Mouse (Mus musculus) brown adipose tissue, adult 24 weeks (tissue): Measurements from ENCODE around the gene Stxbp5l. TPM values are rescaled to one million over a fixed set of nuclear protein-coding genes. Genes with fewer than 3 reads are reported as not detected.

Source experiments
- H3K27ac ChIP-seq: fragments of 200-500 bp; replicated peaks from 2 replicates; pipeline ENCODE4 v1.5.1; 2012; ENCODE audit warnings: low read depth, mild to moderate bottlenecking, low read length
- H3K4me1 ChIP-seq: fragments of 200-500 bp; 2 replicates; pipeline ENCODE4 v1.6.1; 2012; ENCODE audit warnings: low read length, mixed read lengths; ENCODE audit not compliant: control insufficient read depth, insufficient read depth, insufficient read length
- H3K4me3 ChIP-seq: fragments of 200-500 bp; 2 replicates; pipeline ENCODE4 v1.5.1; 2012; ENCODE audit warnings: low read depth, mild to moderate bottlenecking, low read length, moderate library complexity; ENCODE audit not compliant: insufficient read depth
- polyA plus RNA-seq: library from polyadenylated mRNA; stranded (reverse); fragments of >200 nt; gene quantifications from 2 replicates; pipeline ENCODE4 v1.2.4, GENCODE M21; 2012; ENCODE audit not compliant: missing spikeins, insufficient read depth, insufficient read length

Gene Stxbp5l
- polyA plus RNA-seq, 1 experiment, result not detected

GRCm38 (mm10) chr16:37094169-37094833 lies 290.5 kb downstream of the Stxbp5l start:
- H3K4me3 ChIP-seq, result no peak overlapping the region
- no peak overlapping the region for H3K27ac ChIP-seq
- H3K4me1 ChIP-seq, result no peaks in the 10 kb centered on the region

- Histone ChIP-seq H3K4me1 (no peaks in the 10 kb centered on the region), H3K4me3 (no peak overlapping the region), H3K27ac (no peak overlapping the region)
Measured at GRCm38 (mm10) chr16:37089648-37090047, 295.1 kb downstream of the Stxbp5l start.

GRCm38 (mm10) chr16:37072354-37072753 lies 312.4 kb downstream of the Stxbp5l start:
- Histone ChIP-seq H3K4me1 (no peaks in the 10 kb centered on the region), H3K27ac (no peak overlapping the region), H3K4me3 (no peak overlapping the region)

Other genes starting within 250 kb of the Stxbp5l start
- gene Gtf2e1, start 154.8 kb upstream of the Stxbp5l start, polyA plus RNA-seq, result 9.6 and 10.8 TPM in 2 replicates
- 4.1 and 5.8 TPM in 2 replicates for gene Rabl3, start 154.9 kb upstream of the Stxbp5l start, polyA plus RNA-seq
- not detected in 2 replicates for gene Hgd, start 195.2 kb upstream of the Stxbp5l start, polyA plus RNA-seq